Mouse (Mus musculus): ENCODE measurements around the gene Vamp2.

Vamp2 gene

DNA sequence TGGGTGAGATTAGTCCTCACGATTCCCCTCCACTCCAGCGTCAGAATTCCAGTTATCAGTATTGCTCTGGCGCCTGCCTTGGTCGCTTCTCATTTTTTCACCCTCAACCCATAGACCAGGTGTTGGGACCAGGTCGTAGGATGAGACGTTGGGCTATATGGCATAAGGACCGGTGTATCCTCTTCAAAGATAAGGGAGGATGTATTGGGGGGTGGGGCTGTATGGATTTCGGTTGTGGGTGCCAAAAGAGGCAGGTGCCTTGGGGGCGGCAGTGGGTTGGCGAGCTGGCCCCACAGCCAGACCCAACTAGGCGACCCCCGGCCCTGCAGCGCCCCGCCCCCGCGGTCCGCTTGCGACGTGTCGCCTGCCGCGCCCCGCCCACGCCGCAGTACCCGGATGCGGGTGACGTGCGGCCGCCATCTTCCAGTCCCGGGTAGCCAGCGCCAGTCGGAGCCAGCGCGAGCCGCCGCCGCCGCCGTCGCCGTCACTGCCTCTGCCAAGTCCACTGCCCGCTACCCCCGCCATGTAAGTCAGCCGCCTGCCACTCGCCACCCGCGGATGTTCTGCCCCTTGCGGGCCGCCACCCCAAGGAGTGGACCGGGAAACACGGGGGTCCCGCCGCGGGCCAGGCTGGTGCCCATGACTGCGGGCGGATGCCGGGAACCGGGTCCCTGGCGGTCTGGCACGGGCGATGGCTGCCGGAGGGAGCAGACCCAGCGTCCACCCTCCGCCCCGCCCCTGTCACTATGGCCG is at the start of gene Vamp2:
TSS of gene Vamp2 (plus strand) at position 388 of the 753 bp plus-strand sequence.
- DNase-seq (ENCODE audit: low read depth, low spot score): peak; percentile 85

DNA sequence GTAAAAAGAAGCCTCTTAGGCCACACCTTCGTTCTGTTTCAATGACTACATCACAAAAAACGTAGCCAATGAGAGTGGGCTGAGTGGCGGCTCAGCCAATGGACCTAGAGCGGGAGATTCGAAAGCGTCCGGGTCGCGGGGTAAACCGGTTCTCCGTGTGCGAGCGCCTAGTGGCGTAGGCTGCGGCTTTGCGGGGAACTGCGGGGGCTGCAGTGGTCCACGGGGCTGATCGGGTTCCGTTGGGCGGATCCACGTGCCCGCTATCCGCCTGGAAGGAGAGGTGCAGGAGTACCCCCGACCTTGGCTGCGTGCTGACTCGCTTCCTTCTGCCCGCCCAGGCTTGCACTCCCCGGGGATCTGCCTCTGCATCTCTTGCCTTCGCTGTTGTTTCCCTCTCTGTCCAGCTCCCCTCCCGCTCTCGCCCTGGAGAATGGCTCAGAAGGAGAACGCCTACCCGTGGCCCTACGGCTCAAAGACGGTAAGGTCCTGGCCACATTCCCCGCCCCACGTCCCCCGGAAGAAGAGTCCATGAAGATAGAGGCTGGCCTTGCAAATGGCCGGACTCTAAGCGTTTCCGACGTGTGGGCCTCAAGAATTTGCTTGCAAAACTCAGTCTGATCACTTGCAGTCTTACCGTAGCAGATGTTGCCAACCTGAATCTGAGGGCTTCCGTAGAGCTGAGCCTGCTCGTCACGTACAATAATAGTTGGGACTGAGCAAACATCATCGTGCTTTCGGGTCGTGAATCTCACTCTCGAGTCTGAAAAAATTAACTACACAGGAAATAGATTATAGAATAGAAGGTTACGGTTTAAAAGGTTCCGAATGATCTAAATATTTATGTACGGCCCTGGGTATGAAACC is 42.5 kb upstream of the Vamp2 start, which contains the start of gene Aurkb:
TSS of gene Aurkb (plus strand) at position 117 of the 864 bp plus-strand sequence.
- peak; percentile 76 for DNase-seq (ENCODE audit: low read depth, low spot score)

DNA sequence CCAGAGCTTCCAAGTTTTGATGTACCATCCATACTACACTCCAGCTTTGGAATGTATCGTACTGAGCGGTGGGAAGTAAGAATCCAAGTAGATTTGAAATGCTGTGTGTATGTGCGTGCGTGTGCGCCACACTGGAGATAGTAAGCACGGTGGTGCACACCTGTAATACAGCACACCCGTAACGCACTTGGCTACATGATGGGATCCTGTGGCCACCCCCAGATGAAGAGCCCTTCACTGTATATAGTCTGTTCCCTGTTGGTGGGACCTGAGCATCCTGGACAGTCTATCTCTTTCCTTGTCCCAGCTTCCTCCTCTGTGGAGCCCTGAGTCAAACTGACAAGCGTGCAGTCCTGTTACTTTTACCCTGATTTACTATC is 41.9 kb upstream of the Vamp2 start:
- no peak for DNase-seq (ENCODE audit: low read depth, low spot score)

DNA sequence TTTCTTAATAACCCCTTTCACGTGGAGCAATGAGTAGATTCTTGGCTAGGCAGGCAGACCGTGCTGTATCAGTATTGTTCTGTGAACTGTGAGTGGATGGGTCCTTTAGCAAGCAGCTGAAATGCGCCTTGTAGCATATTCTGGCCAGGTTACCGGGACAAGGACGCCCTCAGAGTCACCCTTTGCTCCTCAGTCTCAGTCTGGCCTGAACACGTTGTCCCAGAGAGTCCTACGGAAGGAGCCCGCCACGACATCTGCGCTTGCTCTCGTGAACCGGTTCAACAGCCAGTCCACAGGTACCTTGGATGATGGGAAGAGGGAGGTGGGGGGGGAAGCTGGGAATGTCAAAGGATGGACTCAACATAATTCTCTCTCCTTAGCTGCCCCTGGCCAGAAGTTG is 40.7 kb upstream of the Vamp2 start:
- DNase-seq (ENCODE audit: low read depth, low spot score): no peak

DNA sequence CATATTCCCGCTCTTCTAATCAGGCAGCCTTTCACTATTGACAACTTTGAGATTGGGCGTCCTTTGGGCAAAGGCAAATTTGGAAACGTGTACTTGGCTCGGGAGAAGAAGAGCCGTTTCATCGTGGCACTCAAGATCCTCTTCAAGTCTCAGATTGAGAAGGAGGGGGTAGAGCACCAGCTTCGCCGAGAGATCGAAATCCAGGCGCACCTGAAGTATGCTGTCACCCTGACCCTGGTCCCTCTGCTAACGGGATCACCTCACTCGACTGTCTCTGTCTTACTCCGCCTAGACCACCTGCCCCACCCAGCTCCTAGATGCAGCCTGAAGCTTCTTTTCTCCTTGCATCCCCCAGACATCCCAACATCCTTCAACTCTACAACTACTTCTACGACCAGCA is 40.1 kb upstream of the Vamp2 start:
- DNase-seq (ENCODE audit: low read depth, low spot score): no peak

DNA sequence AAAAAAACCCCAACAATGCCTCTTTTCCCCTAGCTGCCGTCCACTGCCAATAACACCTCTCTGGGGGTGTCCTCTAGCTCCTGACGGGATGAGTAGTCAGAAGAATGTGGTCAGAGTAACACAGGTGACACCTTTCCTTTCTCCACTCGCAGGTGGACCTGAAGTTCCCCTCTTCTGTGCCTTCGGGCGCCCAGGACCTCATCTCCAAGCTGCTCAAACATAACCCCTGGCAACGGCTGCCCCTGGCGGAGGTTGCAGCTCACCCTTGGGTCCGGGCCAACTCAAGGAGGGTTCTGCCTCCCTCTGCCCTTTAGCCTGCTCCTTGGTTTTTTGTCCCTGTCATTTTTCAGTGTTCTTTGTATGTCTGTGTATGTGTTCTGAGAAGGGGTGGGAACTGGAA is 37.5 kb upstream of the Vamp2 start:
- no peak for DNase-seq (ENCODE audit: low read depth, low spot score)

DNA sequence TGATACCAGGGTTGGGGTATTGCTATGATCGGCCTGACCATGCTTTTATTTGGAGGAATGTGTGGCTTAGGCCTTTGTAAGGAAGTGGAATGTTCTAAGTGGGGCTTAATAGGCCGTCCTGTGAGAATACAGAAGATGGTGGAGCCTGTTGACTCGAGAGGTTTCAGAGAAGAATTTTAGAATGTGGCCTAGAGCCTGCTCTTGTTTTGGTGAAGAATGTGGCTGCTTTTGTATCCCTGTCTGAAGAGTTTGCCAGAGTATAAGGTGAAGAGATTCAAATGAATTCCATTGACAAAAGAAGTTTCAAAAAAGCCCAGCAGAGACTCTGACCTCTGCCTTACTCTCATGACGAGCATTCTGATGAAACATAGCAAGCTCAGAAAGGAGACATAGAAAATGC is 36.5 kb upstream of the Vamp2 start:
- DNase-seq (ENCODE audit: low read depth, low spot score): no peak

DNA sequence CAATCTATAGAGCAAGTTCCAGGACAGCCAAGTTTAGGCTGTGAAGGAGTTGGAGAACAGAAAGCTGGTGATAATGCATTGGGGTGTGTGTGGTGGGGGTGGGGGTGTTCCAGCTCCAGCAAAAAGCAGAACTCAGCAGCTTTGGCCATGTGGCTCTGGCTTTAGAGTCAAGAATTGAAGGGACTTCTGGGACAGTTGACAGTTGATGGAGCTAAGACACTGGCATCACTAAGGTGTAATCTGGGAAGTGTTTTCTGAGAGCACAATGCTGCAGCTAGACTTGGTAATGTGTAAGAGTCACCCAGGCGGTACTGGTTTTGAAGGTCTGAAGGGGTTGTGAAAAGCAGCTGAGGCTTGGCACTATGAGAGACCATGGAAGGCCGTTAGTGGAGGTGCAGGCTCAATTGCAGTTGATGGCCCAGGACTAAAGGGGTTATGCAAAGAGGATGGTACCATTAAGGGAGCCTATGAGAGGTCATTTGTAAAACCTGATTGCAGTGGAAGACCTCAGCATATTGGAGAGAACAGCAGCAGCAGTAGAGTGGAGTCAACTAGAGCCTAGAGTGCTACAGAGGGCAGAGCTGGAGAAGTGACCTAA is 35.4 kb upstream of the Vamp2 start:
- no peak for DNase-seq (ENCODE audit: low read depth, low spot score)

DNA sequence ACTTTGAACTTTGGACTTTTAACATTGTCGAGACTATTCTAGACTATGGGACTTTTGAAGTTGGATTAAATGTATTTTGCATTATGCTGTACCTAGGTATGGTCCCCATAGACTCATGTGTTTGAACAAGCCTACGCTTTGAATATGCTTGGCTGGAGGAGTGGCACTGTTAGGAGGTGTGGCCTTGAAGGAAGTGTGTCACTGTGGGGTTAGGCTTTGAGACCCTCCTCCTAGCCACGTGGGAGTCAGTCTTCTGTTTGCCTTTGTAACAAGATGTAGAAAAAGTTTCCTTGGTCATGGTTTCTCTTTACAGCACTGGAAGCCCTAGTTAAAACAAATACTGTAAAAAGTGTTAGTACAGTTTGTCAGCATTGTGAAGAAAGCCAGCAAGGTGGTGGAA is 34.4 kb upstream of the Vamp2 start:
- no peak for DNase-seq (ENCODE audit: low read depth, low spot score)

DNA sequence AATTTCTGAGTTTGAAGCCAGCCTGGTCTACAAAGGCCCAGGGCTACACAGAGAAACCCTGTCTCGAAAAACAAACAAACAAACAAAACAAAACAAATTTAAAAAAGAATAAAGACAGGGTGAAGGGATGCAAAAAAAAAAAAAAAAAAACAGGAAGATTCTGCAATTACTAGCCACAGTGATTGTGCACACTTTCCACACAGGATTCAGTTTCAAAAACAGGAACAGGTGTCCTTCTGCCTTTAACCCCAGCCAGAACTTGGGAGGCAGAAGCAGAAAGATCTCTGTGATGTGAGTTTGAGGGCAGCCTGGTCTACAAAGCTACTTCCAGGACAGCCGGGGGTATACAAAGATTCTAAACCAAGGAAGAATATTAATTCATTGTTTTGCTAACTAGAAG is 30.0 kb upstream of the Vamp2 start:
- no peak for DNase-seq (ENCODE audit: low read depth, low spot score)

DNA sequence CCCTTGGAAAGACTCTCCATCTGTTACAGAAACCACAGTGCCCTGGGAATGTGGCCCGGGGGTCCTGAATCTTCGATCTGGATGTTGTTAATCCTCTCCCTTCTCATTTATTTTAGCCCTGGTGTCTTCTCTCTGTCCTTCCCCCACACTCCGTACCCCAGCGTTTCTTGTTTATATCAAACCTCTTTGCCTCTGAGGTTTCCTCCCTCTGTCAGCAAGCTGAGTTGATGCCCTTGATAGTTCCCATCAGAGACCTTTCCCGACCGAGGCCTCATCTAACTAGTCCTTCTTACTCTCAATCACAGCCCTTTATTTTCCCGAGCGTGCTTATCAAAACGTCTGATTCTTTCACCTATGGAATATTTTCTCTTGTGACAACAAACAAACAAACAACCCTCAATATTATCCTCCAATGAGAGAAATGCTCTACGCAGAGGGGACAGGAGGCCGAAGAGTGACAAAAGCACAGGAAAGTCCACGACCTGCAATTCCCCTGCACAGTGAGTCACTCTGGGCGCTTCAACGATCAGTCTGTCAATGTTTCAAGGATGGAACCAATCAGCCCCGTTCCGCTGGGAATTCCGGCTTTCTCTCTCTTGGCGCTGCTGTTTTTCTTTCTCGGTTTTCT is 29.4 kb upstream of the Vamp2 start:
- no peak for DNase-seq (ENCODE audit: low read depth, low spot score)

DNA sequence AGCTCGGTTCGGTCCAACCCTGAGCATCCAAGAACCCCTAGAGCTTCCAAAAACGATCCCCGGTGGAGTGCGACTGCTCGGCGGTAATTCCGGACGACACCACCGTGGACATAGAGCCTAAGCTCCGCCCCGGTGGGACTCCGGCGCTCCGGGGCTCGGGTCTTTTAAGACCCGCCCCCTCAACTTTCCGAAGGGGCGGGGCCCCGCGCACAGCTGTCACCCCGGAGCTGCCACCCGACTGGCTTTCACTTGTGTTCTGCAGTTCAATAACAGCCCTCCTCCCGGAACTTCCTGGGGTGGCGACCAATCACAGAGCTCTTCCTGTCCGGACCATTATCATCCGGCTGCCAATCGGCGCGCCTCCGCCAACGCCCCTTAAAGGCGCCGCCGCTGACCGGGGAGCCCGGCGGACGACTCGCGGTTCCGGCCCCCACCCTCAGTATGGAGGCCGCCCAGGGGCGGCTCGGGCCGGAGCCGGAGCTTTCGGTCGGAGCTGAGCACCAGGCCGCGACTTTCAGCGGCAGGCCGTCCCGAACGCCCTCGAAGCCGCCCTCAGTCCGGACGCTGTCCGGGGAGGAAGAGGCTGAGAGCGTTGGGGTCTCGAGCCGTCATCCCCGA is 28.8 kb upstream of the Vamp2 start, which contains the start of gene Borcs6:
TSS of gene Borcs6 (plus strand) at position 361 of the 618 bp plus-strand sequence.
- DNase-seq (ENCODE audit: low read depth, low spot score): peak; percentile 92

DNA sequence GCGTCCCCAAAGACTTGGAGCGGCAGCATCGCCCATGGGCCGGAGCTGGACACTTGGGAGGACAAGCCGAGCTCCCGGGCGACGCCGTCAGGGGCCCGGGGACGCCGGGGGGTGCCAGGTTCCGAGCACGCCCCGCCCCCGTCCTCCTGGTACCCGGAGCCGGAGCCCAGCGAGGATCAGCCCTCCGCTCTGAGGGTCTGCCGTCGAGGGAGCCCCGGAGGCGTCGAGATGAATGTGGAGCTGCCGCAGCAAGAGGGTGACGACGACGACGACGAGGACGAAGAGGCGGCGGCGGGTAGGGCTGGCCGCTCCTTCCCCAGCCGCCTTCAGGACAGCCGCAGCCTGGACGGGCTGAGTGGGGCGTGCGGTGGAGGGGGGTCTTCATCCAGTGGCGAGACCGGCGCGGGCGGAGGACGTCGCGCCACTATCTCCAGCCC is 28.3 kb upstream of the Vamp2 start:
- no peak for DNase-seq (ENCODE audit: low read depth, low spot score)

DNA sequence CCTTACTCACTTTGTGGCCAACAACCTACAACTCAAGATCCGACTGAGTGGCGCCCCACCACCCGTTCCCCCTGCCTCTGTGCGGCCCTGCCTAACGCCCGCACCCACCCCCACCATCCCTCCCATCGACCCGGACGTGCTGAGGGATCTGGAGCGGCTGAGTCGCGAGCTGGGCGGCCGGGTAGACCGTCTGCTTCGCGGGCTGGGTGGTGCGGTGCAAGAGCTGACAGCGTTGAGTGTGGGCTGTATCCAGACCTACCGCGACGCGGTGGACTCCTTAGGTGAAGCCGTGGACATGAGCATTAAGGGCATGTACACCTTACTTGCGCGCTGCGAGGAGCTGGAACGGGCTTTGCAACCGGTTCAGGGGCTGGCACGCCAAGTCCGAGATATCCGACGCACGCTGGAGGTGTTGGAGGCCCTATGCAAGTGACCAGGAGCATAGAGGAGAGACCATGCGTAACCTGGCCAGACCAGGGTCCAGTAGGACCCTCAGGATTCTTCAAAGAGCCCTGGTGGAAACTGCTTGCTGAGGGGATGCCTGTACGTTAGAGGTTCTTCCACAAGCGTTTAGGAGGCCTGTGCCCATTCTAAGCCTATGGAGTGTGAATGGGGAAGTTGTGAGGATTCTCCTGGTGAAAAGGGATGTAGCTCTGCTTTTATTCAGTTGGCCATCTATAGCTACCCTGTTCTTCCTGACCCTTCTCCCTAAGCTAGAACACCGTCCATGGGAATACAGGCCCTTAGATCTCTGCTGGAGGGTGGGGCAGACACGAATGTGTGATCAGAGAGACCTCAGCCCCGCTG is 27.6 kb upstream of the Vamp2 start:
- DNase-seq (ENCODE audit: low read depth, low spot score): no peak

DNA sequence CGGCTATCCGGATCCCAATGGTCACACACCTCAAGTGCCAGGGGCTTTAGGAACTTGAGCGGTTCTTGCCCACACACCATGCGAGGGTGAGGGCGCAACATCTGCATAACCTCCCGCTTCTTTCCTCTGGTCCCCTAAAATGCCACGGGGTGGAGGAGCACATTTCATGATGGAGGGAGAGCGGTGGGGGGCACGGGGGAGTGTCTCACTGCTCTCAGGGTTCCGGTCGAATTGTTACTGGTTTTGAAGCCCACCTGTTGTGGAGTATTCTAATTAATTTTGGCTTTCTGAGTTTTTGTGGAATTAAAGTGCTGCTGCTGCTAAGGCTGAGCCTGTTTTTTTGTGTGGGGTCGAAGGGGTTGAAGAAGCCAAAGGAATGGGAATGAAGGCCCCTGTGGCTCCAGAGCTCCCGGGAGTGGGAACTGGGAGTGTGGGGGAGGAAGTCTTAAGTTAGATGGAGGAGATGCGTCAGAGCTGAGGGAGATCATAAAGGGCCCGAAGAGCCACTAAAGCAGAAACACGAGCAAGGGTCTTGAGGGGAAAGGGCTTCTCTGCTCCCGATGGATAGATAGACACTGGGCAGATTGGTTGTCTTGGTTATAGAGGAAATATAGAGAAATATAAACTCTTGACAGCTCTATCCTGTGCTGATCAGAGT is 26.9 kb upstream of the Vamp2 start:
- DNase-seq (ENCODE audit: low read depth, low spot score): no peak

DNA sequence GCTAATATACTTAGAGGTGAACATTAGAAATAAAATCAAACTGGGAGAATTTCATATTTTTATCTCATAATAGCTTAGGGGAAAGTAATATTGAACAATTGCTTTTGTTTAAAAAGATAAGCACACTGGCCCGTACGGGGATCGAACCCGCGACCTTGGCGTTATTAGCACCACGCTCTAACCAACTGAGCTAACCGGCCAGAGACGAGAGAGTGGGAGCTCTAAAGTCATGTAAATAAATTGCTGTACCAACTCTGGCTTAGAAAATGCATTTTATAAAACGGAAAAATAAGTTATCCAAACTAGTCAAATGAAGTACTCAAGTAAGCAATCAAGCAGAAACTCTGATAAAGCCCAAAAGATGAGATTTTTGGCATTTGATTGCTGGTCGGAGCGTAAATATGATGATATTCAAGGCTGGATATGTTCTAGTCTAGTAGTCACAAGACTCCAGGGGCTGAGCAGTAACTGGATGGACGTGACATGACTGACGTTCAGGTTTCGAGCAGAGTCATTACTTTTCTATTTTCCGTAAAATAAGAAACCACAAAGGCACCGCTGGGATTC is 26.0 kb upstream of the Vamp2 start:
- DNase-seq (ENCODE audit: low read depth, low spot score): peak; percentile 46

DNA sequence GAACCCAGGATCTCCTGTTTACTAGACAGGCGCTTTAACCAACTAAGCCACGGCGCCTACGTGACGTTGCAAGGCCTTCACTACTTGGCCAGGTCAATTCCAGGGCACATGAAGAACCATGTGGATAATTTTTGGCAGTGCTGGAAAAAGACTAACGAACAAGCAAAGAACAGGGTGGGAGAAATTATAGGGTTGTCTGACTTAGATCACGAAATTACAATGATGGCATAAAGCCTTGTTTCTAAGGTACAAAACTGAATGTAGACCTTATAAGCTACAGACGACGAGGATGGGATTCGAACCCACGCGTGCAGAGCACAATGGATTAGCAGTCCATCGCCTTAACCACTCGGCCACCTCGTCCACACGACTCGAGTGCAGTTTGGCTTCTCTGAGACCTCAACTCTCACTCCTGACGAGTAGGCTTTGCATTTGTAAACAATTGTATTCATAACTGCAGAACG is 25.5 kb upstream of the Vamp2 start:
- DNase-seq (ENCODE audit: low read depth, low spot score): peak; percentile 85

DNA sequence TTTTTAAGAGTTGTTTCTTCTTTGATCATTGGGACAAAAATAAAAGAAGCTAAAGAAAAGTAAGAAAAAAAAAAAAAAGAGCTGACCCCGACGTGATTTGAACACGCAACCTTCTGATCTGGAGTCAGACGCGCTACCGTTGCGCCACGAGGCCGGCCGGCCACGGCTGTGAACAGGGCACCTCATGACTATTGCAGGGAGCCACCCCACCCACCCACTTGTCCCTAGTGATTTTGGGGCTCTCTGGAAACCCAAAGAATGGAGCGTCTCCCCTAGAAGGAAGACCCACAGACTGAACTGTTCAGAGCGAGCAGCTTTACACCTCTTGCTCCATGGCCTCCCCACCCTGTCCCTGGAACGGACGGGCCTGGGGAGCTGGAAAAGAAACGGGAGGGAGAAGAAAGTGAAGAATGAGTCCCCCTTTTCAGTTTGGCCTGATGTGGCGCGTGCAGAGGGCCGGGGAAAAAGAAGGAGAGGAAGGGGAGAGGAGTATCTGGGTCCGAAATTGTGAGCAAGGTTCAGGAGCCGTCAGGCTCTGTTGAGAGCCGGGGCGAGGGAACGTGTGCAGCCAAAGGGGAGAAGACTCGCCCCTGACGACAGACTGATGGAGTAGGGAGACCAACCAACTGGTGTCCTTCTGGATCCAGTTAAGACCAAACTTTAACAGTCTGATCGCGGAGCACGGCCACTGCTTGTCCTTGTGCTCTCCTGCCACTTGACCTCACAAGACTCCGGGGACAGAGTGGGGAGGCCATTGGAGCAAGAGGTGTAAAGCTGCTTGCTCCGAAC is 24.7 kb upstream of the Vamp2 start:
- peak; percentile 65 for DNase-seq (ENCODE audit: low read depth, low spot score)
